Mouse (Mus musculus) forebrain, embryonic 10.5 days (tissue): ENCODE results near the gene Ror1. TPM values are rescaled to one million over a fixed set of nuclear protein-coding genes. Genes with fewer than 3 reads are reported as not detected.

Source experiments
- DNase-seq: peaks from one replicate; pipeline ENCODE4 v3.0.0-alpha.2; 2017; ENCODE audit warnings: low spot score; ENCODE audit errors: extremely low spot score
- H3K27ac ChIP-seq: fragments of 300-500 bp; sonication (generic); 2 replicates; pipeline ENCODE4 v1.5.1; 2016; ENCODE audit warnings: mild to moderate bottlenecking
- H3K27me3 ChIP-seq: fragments of 300-500 bp; sonication (generic); 2 replicates; pipeline ENCODE4 v1.6.1; 2016; ENCODE audit warnings: mild to moderate bottlenecking; ENCODE audit not compliant: poor library complexity, severe bottlenecking
- H3K36me3 ChIP-seq: fragments of 300-500 bp; sonication (generic); replicated peaks from 2 replicates; pipeline ENCODE4 v1.6.1; 2016; ENCODE audit warnings: mild to moderate bottlenecking, moderate library complexity
- H3K4me1 ChIP-seq: fragments of 300-500 bp; sonication (generic); 2 replicates; pipeline ENCODE4 v1.6.1; 2016
- H3K4me3 ChIP-seq: fragments of 300-500 bp; sonication (generic); 2 replicates; pipeline ENCODE4 v1.5.1; 2016; ENCODE audit warnings: mild to moderate bottlenecking, moderate library complexity
- H3K9me3 ChIP-seq: fragments of 300-500 bp; sonication (generic); 2 replicates; pipeline ENCODE4 v1.6.1; 2016; ENCODE audit warnings: mild to moderate bottlenecking, moderate library complexity
- WGBS: fragments of 180-500 bp; shearing (Covaris S2); methylation state at CpG from one replicate; pipeline ENCODE4 v1.1.7; 2016; 5-methylcytosine and 5-hydroxymethylcytosine counted together
- polyA plus RNA-seq: library from polyadenylated mRNA; unstranded; fragments of >200 nt; fragmentation: Nextera tagmentation; extraction: Ambion mirVana; gene quantifications from 2 replicates; pipeline ENCODE4 v1.2.1, GENCODE M21; 2016

Ror1 gene
- polyA plus RNA-seq, 1 experiment from 2014 or later, result 7.0 TPM

GRCm38 (mm10) chr4:100123519-100123918, 27.9 kb downstream of the Ror1 start:
- Histone ChIP-seq H3K9me3 (no peaks in the 10 kb centered on the region), H3K4me3 (no peak overlapping the region), H3K36me3 (no peaks in the 10 kb centered on the region), H3K27ac (no peak overlapping the region), H3K27me3 (no peaks in the 10 kb centered on the region), H3K4me1 (peaks cover 26% of the 10 kb centered on the region)
- 78% methylated on average over 3 of the region's 3 CpGs for WGBS
- DNase-seq, result no peak

DNA sequence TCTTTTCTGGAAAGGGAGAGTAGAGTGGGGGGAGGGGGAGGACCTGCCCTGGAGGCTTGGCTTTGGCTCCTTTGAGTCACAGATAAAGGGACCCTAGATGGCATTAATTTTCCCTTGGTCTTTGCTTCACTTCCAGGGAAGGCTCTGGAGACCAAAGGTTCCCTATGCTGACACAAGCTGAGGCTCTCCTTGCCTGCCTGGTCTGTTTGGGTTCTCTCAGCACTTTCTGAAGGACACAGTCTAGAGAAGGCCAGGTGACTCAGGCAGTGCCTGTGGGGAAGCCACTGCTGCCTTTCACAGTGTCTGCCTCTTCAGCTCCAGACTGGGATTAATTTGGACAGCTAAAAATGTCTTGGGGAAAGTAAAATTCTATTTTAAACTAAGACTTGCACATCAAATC, 28.5 kb downstream of the Ror1 start:
- Histone ChIP-seq H3K27me3 (no peaks in the 10 kb centered on the region), H3K9me3 (no peaks in the 10 kb centered on the region), H3K27ac (no peak overlapping the region), H3K36me3 (no peaks in the 10 kb centered on the region), H3K4me1 (peaks cover 22% of the 10 kb centered on the region), H3K4me3 (no peak overlapping the region)
- DNase-seq, result no peak

DNA sequence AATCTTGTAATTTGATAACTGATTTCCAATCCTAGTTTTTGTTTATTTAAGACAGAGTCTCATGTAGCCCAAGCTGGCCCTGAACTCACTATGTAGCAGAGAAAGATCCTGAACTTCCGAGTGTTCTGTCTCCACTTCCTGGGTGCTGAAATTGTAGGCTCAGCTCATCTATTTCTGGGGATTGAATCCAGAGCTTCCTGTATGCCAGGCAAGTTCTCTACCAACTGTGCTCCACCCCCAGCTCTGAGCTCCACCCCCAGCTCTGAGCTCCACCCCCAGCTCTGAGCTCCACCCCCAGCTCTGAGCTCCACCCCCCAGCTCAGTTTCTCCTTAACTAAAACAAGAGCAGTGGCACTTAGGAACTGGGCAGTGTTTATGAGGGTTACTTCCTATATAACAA, 29.3 kb downstream of the Ror1 start:
- no peaks in the 10 kb centered on the region for H3K36me3 ChIP-seq
- peaks cover 25% of the 10 kb centered on the region for H3K4me1 ChIP-seq
- 91% methylated on average over 1 of the region's 1 CpGs for WGBS
- H3K9me3 ChIP-seq, result no peaks in the 10 kb centered on the region
- no peak for DNase-seq
- no peaks in the 10 kb centered on the region for H3K27me3 ChIP-seq
- H3K27ac ChIP-seq, result no peak overlapping the region
- no peak overlapping the region for H3K4me3 ChIP-seq

GRCm38 (mm10) chr4:100126531-100127310, 31.1 kb downstream of the Ror1 start:
- Histone ChIP-seq H3K36me3 (no peaks in the 10 kb centered on the region), H3K27ac (peak overlapping the region; percentile 6), H3K9me3 (no peaks in the 10 kb centered on the region), H3K27me3 (no peaks in the 10 kb centered on the region), H3K4me3 (no peak overlapping the region), H3K4me1 (peaks cover 25% of the 10 kb centered on the region)
- peak; percentile 29 for DNase-seq
- 32% methylated on average over 12 of the region's 12 CpGs for WGBS

DNA sequence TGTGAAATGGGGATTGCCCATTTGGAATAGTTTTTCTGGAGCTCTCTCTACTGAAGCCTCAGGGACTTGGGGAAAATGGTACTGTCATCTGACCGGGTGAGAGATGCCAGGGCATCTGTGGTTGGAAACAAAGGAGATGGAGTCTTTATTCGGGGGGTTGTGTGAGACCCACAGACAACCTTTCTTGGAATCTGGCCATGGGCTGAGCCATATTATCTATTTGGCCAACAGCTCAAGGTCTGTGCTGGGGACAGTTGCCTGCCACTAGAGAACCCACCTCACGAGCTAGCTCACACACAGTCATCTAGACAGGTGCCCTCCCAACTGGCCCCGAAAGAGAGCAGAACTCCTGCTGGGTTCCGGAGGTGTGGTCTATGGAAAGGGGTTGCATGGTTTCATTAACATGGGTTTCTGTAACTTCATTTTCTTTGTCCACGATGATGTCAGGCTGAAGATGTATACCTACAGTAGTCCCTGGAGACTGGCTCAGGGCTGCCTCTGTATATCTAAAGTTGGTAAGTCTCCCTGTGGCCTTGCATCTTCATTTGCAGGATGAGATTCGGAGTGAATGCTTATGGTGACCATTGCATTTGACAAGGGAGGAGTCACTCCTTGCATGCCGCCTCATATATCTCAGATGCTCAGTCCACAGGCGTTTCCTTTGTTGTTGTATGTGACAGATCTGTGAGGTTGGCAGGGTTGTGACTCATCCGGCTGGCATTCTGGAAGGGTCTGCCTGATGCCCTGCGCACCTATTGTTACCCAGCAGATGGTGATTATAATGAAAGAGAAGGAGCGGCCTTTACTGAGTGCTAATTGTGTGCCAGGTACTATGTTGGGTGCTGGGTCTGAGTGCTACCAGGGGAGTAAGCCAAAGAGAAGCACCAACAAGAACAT, 32.7 kb downstream of the Ror1 start:
- Histone ChIP-seq H3K9me3 (no peaks in the 10 kb centered on the region), H3K27ac (no peak overlapping the region)
- WGBS, result 92% methylated on average over 12 of the region's 12 CpGs

DNA sequence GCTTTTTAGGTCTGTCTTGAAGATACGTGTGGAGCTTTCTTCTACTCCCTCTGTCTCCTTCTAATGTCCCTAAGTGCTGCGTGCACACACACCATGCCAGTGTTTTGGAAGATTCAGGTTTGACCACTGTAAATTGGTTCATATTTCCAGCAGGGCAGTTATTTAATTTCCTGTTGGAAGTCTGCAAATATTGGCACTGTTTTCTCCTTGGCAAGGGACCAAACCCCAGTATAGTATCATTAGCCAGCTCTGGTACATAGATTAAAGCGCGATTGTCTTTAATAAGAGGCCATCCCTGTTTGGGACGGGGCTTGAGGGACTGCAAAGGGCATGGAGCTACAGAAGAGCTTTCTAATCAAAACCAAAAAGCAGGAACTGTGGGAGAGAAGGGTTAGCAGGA, 33.6 kb downstream of the Ror1 start:
- WGBS, result 83% methylated on average over 5 of the region's 5 CpGs
- Histone ChIP-seq H3K9me3 (no peaks in the 10 kb centered on the region), H3K4me1 (peaks cover 24% of the 10 kb centered on the region), H3K36me3 (no peaks in the 10 kb centered on the region), H3K27ac (no peak overlapping the region), H3K4me3 (no peak overlapping the region), H3K27me3 (no peaks in the 10 kb centered on the region)
- DNase-seq, result no peak

More for the DNA sequence above, 32.7 kb downstream of the Ror1 start:
- Histone ChIP-seq H3K4me1 (peaks cover 31% of the 10 kb centered on the region), H3K4me3 (no peak overlapping the region), H3K27me3 (no peaks in the 10 kb centered on the region), H3K36me3 (no peaks in the 10 kb centered on the region)
- no peak for DNase-seq

DNA sequence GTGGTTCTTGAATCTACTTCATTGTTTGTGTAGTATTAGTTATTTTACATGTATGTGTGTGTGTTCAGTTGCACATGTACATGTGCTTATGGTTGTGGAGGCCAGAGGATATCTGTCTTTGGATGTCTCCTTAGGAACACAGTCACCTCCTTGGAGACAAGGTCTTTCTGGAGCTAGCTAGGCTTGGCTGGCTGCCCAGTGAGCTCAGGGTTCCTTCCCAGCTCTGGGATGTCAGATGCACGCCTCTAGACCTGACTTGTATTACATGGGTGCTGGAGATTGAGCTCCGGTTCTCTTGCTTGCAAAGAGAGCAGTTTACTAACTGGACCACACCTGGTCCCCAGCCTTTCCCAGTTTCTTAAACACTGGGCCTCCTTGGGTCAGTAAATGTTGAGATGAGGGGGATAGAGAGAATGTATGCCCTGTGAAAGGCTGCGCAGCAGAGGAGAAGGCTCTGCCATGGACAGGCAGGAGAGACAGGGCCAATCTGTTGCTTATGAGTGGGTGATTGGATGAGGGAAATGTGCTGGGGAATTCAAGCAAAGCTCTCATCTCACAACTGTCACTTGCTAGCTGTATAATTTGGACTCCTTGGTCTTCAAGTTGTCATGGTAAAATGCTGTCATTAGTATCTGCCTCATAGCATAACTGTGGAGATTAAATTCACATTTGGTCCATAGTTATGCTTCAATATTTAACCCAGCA, 35.3 kb downstream of the Ror1 start:
- no peaks in the 10 kb centered on the region for H3K27me3 ChIP-seq
- no peak for DNase-seq
- 95% methylated on average over 3 of the region's 3 CpGs for WGBS

GRCm38 (mm10) chr4:100131488-100131887, 35.9 kb downstream of the Ror1 start:
- DNase-seq, result no peak
- Histone ChIP-seq H3K36me3 (no peaks in the 10 kb centered on the region), H3K9me3 (no peaks in the 10 kb centered on the region), H3K4me1 (peaks cover 18% of the 10 kb centered on the region), H3K27me3 (no peaks in the 10 kb centered on the region), H3K4me3 (no peak overlapping the region), H3K27ac (no peak overlapping the region)
- WGBS, result 88% methylated on average over 2 of the region's 2 CpGs

More for the DNA sequence above, 35.3 kb downstream of the Ror1 start:
- peaks cover 23% of the 10 kb centered on the region for H3K4me1 ChIP-seq
- no peaks in the 10 kb centered on the region for H3K9me3 ChIP-seq
- no peak overlapping the region for H3K27ac ChIP-seq
- no peak overlapping the region for H3K4me3 ChIP-seq
- no peaks in the 10 kb centered on the region for H3K36me3 ChIP-seq

- Histone ChIP-seq H3K4me1 (peaks cover 10% of the 10 kb centered on the region; the same call in 1 of the 2 replicates), H3K36me3 (no peaks in the 10 kb centered on the region), H3K4me3 (no peak overlapping the region), H3K27me3 (no peaks in the 10 kb centered on the region), H3K27ac (no peak overlapping the region), H3K9me3 (no peaks in the 10 kb centered on the region)
- 87% methylated on average over 3 of the region's 3 CpGs for WGBS
- DNase-seq, result no peak
These were observed 36.7 kb downstream of the Ror1 start for GRCm38 (mm10) chr4:100132261-100132660.

DNA sequence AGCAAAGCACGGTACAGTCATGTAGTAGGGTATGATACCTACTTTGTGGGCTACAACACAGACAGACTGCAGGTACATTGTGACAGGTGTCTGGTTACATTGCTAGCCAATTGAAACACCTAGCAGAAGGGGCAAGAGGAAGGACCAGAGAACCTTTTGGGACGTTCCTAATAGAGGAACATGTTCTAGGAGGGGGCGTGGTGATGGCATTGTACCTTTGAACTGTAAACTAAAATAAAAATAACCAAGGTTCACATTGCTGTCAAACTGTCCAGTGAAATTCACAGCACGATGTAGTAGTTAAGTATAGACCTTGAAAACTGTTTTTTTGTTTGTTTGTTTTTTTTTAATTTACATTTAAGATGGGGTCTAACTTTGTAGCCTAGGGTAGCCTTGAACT, 40.5 kb downstream of the Ror1 start:
- no peaks in the 10 kb centered on the region for H3K36me3 ChIP-seq
- no peak for DNase-seq
- 0 out of 2 replicates have a peak, but pooled peaks cover 6% of the 10 kb centered on the region for H3K4me1 ChIP-seq
- H3K27ac ChIP-seq, result no peak overlapping the region
- H3K27me3 ChIP-seq, result no peaks in the 10 kb centered on the region
- WGBS, result 89% methylated on average over 4 of the region's 4 CpGs
- H3K4me3 ChIP-seq, result no peak overlapping the region
- H3K9me3 ChIP-seq, result no peaks in the 10 kb centered on the region

- no peaks in the 10 kb centered on the region for H3K9me3 ChIP-seq
- 0 out of 2 replicates have a peak, but pooled peaks cover 6% of the 10 kb centered on the region for H3K4me1 ChIP-seq
- H3K36me3 ChIP-seq, result no peaks in the 10 kb centered on the region
- H3K27me3 ChIP-seq, result no peaks in the 10 kb centered on the region
- H3K27ac ChIP-seq, result no peak overlapping the region
- 87% methylated on average over 11 of the region's 11 CpGs for WGBS
- DNase-seq, result no peak
- H3K4me3 ChIP-seq, result no peak overlapping the region
These were observed 41.7 kb downstream of the Ror1 start for GRCm38 (mm10) chr4:100137102-100137835.

- WGBS, result 88% methylated on average over 2 of the region's 2 CpGs
- no peak for DNase-seq
- Histone ChIP-seq H3K4me1 (no peaks in the 10 kb centered on the region), H3K9me3 (no peaks in the 10 kb centered on the region), H3K36me3 (no peaks in the 10 kb centered on the region), H3K27ac (no peak overlapping the region), H3K4me3 (no peak overlapping the region), H3K27me3 (no peaks in the 10 kb centered on the region)
These were observed 46.0 kb downstream of the Ror1 start for GRCm38 (mm10) chr4:100141626-100142025.
